Mouse (Mus musculus) hindbrain, embryonic 15.5 days (tissue): ENCODE data around the gene Pgls. TPM values are rescaled to one million over a fixed set of nuclear protein-coding genes. Genes with fewer than 3 reads are reported as not detected.

Experiments
- ATAC-seq: fragments of 200-750 bp; cut with Nextera tagmentation; 2 replicates; pipeline ENCODE4 v1.8.0; 2017; ENCODE audit warnings: low read depth, moderate number of reproducible peaks, moderate TSS enrichment; ENCODE audit not compliant: low FRiP score
- H3K27ac ChIP-seq: fragments of 300-500 bp; sonication (generic); replicated peaks from 2 replicates; pipeline ENCODE4 v1.5.1; 2015; ENCODE audit warnings: mild to moderate bottlenecking, inconsistent platforms
- H3K27me3 ChIP-seq: fragments of 300-500 bp; sonication (generic); 2 replicates; pipeline ENCODE4 v1.6.1; 2015; ENCODE audit warnings: control low read depth, inconsistent platforms
- H3K36me3 ChIP-seq: fragments of 300-500 bp; sonication (generic); 2 replicates; pipeline ENCODE4 v1.6.1; 2015; ENCODE audit warnings: control low read depth, inconsistent platforms
- H3K4me1 ChIP-seq: fragments of 300-500 bp; sonication (generic); replicated peaks from 2 replicates; pipeline ENCODE4 v1.6.1; 2015; ENCODE audit warnings: control low read depth, inconsistent platforms
- H3K4me2 ChIP-seq: fragments of 300-500 bp; sonication (generic); 2 replicates; pipeline ENCODE4 v1.6.1; 2015; ENCODE audit warnings: moderate library complexity, mild to moderate bottlenecking, inconsistent platforms
- H3K4me3 ChIP-seq: fragments of 300-500 bp; sonication (generic); 2 replicates; pipeline ENCODE4 v1.5.1; 2015; ENCODE audit warnings: mild to moderate bottlenecking, inconsistent platforms
- H3K9ac ChIP-seq: fragments of 300-500 bp; sonication (generic); 2 replicates; pipeline ENCODE4 v1.6.1; 2015; ENCODE audit warnings: inconsistent platforms
- H3K9me3 ChIP-seq: fragments of 300-500 bp; sonication (generic); 2 replicates; pipeline ENCODE4 v1.6.1; 2016; ENCODE audit warnings: control low read depth, inconsistent platforms
- WGBS: fragments of 180-500 bp; shearing (Covaris S2); methylation state at CpG from one replicate; pipeline ENCODE4 v1.1.7; 2015; 5-methylcytosine and 5-hydroxymethylcytosine counted together
- polyA plus RNA-seq: library from polyadenylated mRNA; unstranded; fragments of >200 nt; fragmentation: Nextera tagmentation; extraction: Ambion mirVana; gene quantifications from 2 replicates; pipeline ENCODE4 v1.2.1, GENCODE M21; 2015

Pgls gene
- polyA plus RNA-seq, 1 experiment from 2014 or later: 233 TPM

DNA sequence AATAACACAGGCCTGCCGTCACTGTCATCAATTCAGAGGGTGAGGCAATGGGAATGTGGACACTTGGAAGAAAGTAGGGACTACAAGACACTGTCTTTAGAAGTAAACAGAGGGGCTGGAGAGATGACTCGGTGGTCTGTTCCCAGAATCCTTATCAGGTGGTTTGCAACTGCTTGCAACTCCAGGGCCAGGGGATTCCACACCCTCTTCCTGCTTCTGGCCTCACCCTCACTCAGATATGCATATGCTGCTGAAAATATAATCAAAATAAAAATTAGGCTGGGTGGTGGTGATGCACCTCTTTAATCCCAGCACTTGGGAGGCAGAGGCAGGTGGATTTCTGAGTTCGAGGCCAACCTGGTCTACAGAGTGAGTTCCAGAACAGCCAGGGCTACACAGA lies 31.9 kb upstream of the Pgls start:
- Histone ChIP-seq H3K9ac (no peak overlapping the region), H3K27me3 (peaks cover 81% of the 10 kb centered on the region), H3K9me3 (no peaks in the 10 kb centered on the region; the same call in 1 of the 2 replicates), H3K4me2 (no peak overlapping the region), H3K4me3 (no peak overlapping the region), H3K4me1 (peaks cover 20% of the 10 kb centered on the region), H3K36me3 (no peaks in the 10 kb centered on the region), H3K27ac (no peak overlapping the region)
- 84% methylated on average over 3 of the region's 3 CpGs for WGBS
- ATAC-seq: no peak

DNA sequence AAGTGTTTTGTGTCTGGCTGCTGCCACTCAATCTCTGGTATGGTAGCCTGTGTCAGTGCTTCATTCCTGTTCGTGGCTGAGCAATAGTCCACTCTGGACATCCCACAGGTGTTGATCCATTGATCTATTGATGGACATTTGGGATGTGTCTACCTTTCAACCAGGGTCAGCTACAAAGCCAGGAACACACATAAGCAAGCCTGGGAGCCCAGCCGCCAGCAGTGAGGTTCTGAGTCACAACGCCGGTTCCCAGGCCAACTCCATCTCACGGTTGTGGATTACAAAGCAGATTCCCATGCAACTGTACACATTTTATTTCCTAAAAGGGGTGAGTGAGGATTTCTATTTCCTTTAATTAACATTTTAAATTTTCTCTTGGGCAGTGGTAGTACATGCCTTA lies 31.2 kb upstream of the Pgls start:
- H3K4me3 ChIP-seq: no peak overlapping the region
- H3K9ac ChIP-seq: no peak overlapping the region
- peaks cover 80% of the 10 kb centered on the region for H3K27me3 ChIP-seq
- H3K27ac ChIP-seq: no peak overlapping the region
- peaks cover 20% of the 10 kb centered on the region for H3K4me1 ChIP-seq
- 84% methylated on average over 5 of the region's 5 CpGs for WGBS
- no peak overlapping the region for H3K4me2 ChIP-seq
- no peaks in the 10 kb centered on the region; the same call in 1 of the 2 replicates for H3K9me3 ChIP-seq
- no peaks in the 10 kb centered on the region for H3K36me3 ChIP-seq
- ATAC-seq: no peak

DNA sequence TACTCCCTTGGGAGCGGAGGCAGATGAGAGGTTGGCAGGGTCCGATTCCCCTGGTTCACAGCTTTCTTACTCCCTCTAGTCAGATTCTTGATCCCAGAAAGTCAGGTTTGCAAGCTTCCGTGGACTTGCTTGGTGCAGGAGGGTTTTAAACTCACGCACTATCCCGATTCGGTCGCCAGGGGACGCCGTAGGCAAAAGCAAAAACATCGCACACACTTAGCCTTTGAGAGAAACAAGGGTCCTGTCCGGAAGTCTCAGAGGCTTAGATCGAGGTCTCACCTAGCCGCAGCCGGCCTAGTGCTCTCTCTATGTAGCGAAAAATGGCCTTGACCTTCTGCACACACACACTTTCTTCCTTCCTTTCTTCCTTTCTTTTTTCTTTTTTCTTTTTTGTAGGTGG lies 30.6 kb upstream of the Pgls start:
- H3K27ac ChIP-seq: no peak overlapping the region
- 4% methylated on average over 15 of the region's 15 CpGs for WGBS

DNA sequence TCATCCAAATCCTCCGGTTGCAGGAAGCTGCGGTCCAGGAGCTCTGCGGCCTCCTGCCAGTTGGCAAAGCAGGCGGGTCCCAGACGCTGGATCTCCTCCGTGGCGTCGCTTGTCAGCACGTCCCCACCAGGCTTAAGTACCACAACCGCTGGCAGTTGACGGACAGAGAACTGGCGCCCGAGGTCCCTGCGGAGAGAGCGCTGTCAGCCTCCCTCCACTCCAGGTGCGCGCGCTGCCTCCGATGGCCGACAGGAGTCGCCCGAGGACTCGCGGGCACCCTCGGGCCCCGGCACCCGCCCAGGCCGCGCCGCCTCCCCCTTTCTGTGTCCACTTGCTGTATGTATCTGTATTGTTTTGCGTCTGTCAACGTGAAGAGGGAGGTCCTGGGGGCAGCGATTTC lies 29.2 kb upstream of the Pgls start:
- Histone ChIP-seq H3K36me3 (no peaks in the 10 kb centered on the region), H3K9me3 (no peaks in the 10 kb centered on the region; the same call in 1 of the 2 replicates), H3K27me3 (peaks cover 60% of the 10 kb centered on the region), H3K27ac (no peak overlapping the region), H3K4me2 (peak overlapping the region; percentile 54), H3K4me3 (peak overlapping the region; percentile 30), H3K4me1 (peaks cover 20% of the 10 kb centered on the region), H3K9ac (peak overlapping the region; percentile 40)
- ATAC-seq: no peak
- under 1% methylated on average over 33 of the region's 33 CpGs for WGBS

More for the DNA sequence above, 30.6 kb upstream of the Pgls start:
- H3K27me3 ChIP-seq: peaks cover 74% of the 10 kb centered on the region
- H3K9ac ChIP-seq: no peak overlapping the region
- H3K9me3 ChIP-seq: no peaks in the 10 kb centered on the region; the same call in 1 of the 2 replicates
- no peak overlapping the region for H3K4me3 ChIP-seq
- ATAC-seq: no peak
- H3K36me3 ChIP-seq: no peaks in the 10 kb centered on the region
- H3K4me2 ChIP-seq: no peak overlapping the region
- H3K4me1 ChIP-seq: peaks cover 20% of the 10 kb centered on the region

DNA sequence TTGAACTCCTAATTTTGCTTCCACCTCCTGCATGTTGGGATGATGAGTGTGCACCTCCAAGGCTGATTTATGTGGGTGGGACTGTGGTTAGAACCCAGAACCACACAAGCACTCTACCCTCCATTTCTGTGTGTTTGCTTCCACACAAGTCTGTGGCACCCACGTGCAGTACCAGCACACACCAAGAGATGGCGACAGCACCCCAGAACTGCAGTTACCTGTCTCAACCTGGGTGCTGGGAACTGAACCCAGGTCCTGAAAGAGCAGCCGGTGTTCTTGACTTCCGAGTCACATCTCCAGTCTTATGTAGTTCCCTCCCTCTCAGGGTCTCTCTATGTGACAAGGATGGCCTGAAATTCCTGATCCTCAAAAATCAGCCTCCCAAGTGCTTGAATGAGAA lies 28.0 kb upstream of the Pgls start:
- Histone ChIP-seq H3K9ac (no peak overlapping the region), H3K4me3 (no peak overlapping the region), H3K9me3 (no peaks in the 10 kb centered on the region; the same call in 1 of the 2 replicates), H3K36me3 (no peaks in the 10 kb centered on the region), H3K4me1 (peaks cover 20% of the 10 kb centered on the region), H3K4me2 (no peak overlapping the region), H3K27ac (no peak overlapping the region), H3K27me3 (peaks cover 48% of the 10 kb centered on the region)
- WGBS: 91% methylated on average over 4 of the region's 4 CpGs
- no peak for ATAC-seq

DNA sequence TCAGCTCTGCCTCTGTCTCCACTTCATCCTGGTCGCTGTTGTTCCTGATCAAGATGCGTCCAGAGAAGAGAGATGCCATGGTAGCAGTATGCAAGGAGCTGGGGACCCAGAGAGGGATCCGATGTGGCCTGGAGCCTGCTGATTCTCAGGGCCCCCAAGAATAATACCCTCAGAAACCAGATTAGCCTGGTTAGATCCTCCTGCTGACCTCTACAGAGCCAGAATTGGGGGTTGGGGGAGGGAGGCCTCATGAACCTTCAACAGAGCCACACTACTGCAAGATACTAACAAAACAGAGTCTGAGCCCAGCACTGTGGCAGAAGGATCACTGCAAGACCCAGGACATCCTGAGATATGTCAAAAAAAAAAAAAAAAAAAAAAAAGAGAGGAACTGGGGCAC lies 25.5 kb upstream of the Pgls start, which contains the start of gene Nxnl1:
Gene Nxnl1, minus strand, starts transcription at position 101 of the 400 bp plus-strand sequence.
- Histone ChIP-seq H3K9ac (no peak within 1 kb of the TSS), H3K27me3 (peaks cover 22% of the 10 kb centered on the region), H3K36me3 (no peaks in the 10 kb centered on the region), H3K4me2 (no peak within 1 kb of the TSS), H3K4me3 (no peak within 1 kb of the TSS), H3K9me3 (no peaks in the 10 kb centered on the region; the same call in 1 of the 2 replicates), H3K27ac (no peak within 1 kb of the TSS), H3K4me1 (peaks cover 30% of the 10 kb centered on the region)
- ATAC-seq: no peak
- 69% methylated on average over 3 of the region's 3 CpGs for WGBS

DNA sequence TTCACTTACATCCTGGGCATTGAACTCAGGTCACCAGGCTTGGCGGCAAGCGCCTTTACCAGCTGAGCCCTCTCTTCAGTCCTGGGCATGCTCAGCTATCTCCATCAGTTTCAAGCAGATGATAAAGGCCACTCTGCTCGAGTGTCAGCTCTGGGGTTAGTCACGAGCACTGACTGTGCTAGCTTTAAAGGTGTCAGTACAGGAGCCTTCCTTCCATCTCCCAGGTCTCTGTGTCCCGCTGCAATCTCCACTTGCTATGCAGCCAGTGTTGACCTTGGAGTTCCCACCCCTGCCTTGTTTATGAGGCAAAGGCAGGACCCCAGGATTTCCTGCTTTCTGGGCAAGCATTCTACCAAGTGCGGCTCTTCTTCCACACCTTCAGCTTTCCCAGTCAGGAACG lies 24.4 kb upstream of the Pgls start:
- Histone ChIP-seq H3K4me1 (peaks cover 38% of the 10 kb centered on the region), H3K36me3 (no peaks in the 10 kb centered on the region), H3K27ac (no peak overlapping the region), H3K9ac (no peak overlapping the region), H3K4me2 (no peak overlapping the region), H3K4me3 (no peak overlapping the region), H3K9me3 (no peaks in the 10 kb centered on the region; the same call in 1 of the 2 replicates), H3K27me3 (peaks cover 12% of the 10 kb centered on the region)
- ATAC-seq: no peak
- 80% methylated on average over 7 of the region's 7 CpGs for WGBS

DNA sequence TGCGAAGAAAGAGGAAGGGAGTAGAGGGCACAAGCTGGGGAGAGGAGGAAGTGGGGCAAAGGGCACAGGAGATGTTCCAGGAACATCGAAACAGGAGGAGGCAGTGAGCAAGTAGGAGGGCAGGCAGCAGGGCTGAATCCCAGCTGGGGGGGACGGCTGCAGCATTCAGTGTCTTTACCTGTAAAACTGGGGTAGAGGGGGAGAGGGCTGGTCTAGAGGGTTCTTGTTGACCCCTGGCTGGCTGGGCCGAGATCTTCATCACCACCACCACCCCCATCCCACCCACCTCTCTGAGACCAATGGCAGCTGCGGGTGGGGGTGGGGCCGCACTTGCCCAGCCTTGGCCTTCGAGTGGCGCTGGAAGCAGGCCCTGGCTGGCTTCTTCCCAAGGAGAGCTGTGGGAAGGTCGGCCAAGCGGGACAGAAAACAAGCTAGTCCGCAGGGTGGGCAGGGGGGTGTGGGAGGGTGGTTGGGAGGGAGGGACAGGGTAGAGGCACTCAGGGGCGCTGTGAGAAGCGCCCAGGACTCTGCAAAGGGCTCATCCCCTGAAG lies 23.5 kb upstream of the Pgls start, which contains the start of gene Slc27a1:
Gene Slc27a1, plus strand, starts transcription at position 496 of the 551 bp plus-strand sequence.
- Histone ChIP-seq H3K9me3 (no peaks in the 10 kb centered on the region; the same call in 1 of the 2 replicates), H3K4me3 (peak within 1 kb of the TSS; percentile 75), H3K4me2 (peak within 1 kb of the TSS; percentile 90), H3K9ac (peak within 1 kb of the TSS; percentile 60), H3K27me3 (0 out of 2 replicates have a peak, but pooled peaks cover 3% of the 10 kb centered on the region), H3K27ac (peak within 1 kb of the TSS; percentile 90), H3K4me1 (peaks cover 40% of the 10 kb centered on the region), H3K36me3 (no peaks in the 10 kb centered on the region)
- ATAC-seq: no peak
- 10% methylated on average over 13 of the region's 13 CpGs for WGBS

DNA sequence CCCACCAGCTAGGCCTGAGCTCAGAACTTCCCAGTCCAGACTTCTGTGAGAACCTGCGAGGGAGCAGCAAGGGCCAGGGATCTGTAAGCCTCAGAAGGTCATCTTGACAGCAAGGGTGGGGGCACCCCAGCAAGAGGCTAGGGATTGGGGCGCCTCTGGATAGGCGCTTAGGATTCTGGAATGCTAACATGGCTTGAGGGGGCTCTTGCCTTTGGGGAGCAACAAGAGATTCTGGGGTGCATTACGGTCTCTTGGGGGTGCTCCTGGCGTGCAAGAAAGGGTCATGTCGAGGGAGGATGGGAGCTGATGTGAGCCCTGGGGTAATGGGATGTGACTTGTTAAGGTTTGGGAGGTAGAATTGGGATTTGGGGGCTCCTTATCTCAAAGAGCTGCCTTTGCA lies 23.0 kb upstream of the Pgls start:
- no peaks in the 10 kb centered on the region for H3K36me3 ChIP-seq
- H3K4me1 ChIP-seq: peaks cover 40% of the 10 kb centered on the region
- ATAC-seq: no peak
- peak overlapping the region; percentile 60 for H3K9ac ChIP-seq
- peak overlapping the region; percentile 90 for H3K4me2 ChIP-seq
- 21% methylated on average over 6 of the region's 6 CpGs for WGBS
- H3K27ac ChIP-seq: peak overlapping the region; percentile 90
- no peaks in the 10 kb centered on the region; the same call in 1 of the 2 replicates for H3K9me3 ChIP-seq
- no peaks in the 10 kb centered on the region for H3K27me3 ChIP-seq
- H3K4me3 ChIP-seq: peak overlapping the region; percentile 75

DNA sequence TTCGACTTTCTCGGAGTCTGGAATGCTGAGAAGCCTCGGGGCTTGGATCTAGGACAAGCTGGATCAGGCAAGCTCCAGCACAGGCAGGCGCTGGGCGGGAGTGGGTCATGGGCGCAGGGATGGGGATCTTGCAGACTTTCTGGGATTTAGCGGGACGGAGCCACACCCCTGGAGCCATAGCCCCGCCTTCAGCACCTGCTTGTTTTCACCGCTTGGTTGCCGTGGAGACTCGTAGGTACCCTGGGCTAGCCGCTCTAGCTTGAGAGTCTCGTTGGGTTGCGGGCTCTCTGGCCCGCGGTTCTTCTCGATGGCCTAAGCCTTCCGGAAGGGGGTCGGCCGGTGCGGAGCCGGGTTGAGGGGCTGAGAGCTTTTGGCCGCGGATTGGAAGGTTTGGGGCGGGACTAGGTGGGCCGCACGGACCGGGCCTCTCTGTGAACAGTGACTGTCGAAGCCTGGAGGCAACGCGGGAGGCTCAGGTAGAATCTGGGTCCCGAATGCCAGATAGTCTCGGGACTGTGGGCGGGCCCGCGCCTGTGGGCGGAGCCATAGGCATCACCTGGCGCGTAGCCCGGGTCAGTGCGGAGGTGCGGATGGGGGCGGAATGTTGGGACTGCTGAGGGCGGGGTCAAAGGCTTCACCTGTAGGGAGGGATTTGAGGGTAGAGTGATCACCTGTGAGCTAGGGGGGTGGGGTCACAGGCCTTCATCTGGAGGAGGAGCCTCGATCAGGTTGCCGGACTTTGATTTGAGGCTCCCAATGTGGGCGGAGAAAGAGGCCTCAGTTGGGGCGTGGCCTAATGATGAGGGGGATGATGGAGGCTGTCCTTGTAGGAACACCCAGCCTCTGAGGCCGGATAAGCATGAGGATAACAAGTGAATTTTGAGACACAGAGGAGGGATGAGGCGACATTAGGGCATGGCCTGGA lies 22.3 kb upstream of the Pgls start:
- peak overlapping the region; percentile 90 for H3K27ac ChIP-seq
- peak; percentile 84 for ATAC-seq
- H3K4me2 ChIP-seq: peak overlapping the region; percentile 90
- under 1% methylated on average over 51 of the region's 51 CpGs for WGBS
- no peaks in the 10 kb centered on the region for H3K36me3 ChIP-seq
- peak overlapping the region; percentile 60 for H3K9ac ChIP-seq
- H3K27me3 ChIP-seq: no peaks in the 10 kb centered on the region
- H3K9me3 ChIP-seq: no peaks in the 10 kb centered on the region
- H3K4me1 ChIP-seq: peaks cover 40% of the 10 kb centered on the region
- H3K4me3 ChIP-seq: peak overlapping the region; percentile 75

DNA sequence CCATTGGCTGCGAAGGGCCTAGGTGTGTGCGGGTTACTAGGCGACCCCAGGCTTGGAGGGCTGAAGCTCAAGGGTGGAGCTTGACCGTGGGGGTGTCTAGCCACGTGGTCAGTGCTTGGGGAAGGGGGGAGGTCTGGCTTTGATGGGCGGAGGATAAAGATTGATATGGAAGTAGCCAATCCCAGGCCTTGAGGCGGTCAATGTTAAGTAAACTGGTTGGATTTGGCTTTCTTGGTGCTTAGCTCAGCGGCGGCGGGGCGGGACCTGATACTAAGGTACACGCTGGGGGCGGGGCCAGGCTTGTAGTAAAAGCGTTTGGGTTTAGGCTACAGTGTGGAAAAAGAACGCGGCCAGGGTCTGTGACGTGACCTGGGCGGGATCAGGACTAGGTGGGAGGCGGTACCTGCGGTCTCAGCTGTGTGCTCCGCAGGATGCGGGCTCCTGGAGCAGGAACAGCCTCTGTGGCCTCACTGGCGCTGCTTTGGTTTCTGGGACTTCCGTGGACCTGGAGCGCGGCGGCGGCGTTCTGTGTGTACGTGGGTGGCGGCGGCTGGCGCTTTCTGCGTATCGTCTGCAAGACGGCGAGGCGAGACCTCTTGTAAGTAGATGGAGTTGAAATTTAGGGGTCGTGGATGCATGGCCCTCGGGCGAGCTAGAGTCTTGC lies 21.6 kb upstream of the Pgls start:
- 1% methylated on average over 41 of the region's 41 CpGs for WGBS
- Histone ChIP-seq H3K4me1 (peaks cover 40% of the 10 kb centered on the region), H3K27ac (peak overlapping the region; percentile 90), H3K9me3 (no peaks in the 10 kb centered on the region), H3K4me3 (peak overlapping the region; percentile 75), H3K27me3 (no peaks in the 10 kb centered on the region), H3K4me2 (peak overlapping the region; percentile 90), H3K36me3 (no peaks in the 10 kb centered on the region), H3K9ac (peak overlapping the region; percentile 63)
- ATAC-seq: peak; percentile 93
